Mouse (Mus musculus) liver, postnatal 0 days (tissue): ENCODE measurements around the gene Rnase2a. TPM values are rescaled to one million over a fixed set of nuclear protein-coding genes. Genes with fewer than 3 reads are reported as not detected.
"Not testable (repeated sequence)": the region's sequence is repeated elsewhere in the genome, so short reads cannot be mapped to it uniquely, and the experiment has no call there.

Experiments used
- ATAC-seq: fragments of 200-750 bp; cut with Nextera tagmentation; 2 replicates; pipeline ENCODE4 v1.8.0; 2017; ENCODE audit warnings: mild to moderate bottlenecking, moderate library complexity
- DNase-seq: peaks from one replicate; pipeline ENCODE4 v3.0.0-alpha.2; 2016
- H3K27ac ChIP-seq: fragments of 300-500 bp; sonication (generic); 2 replicates; pipeline ENCODE4 v1.5.1; 2014; ENCODE audit warnings: antibody characterized with exemption, moderate library complexity, mild to moderate bottlenecking, low read depth
- H3K27me3 ChIP-seq: fragments of 300-500 bp; sonication (generic); 2 replicates; pipeline ENCODE4 v1.6.1; 2014; ENCODE audit warnings: low read length, control low read depth, mixed read lengths; ENCODE audit not compliant: insufficient read depth
- H3K36me3 ChIP-seq: fragments of 300-500 bp; sonication (generic); replicated peaks from 2 replicates; pipeline ENCODE4 v1.6.1; 2014; ENCODE audit warnings: mild to moderate bottlenecking, control low read depth, low read length, moderate library complexity, mixed read lengths; ENCODE audit not compliant: insufficient read depth
- H3K4me1 ChIP-seq: fragments of 300-500 bp; sonication (generic); 2 replicates; pipeline ENCODE4 v1.6.1; 2014; ENCODE audit warnings: antibody characterized with exemption, mild to moderate bottlenecking, control low read depth; ENCODE audit not compliant: insufficient read depth
- H3K4me2 ChIP-seq: fragments of 300-500 bp; sonication (generic); 2 replicates; pipeline ENCODE4 v1.6.1; 2014; ENCODE audit warnings: low read depth, mild to moderate bottlenecking, low read length, moderate library complexity, mixed read lengths
- H3K4me3 ChIP-seq: fragments of 300-500 bp; sonication (generic); 2 replicates; pipeline ENCODE4 v1.5.1; 2014; ENCODE audit warnings: low read depth, low read length
- H3K9ac ChIP-seq: fragments of 300-500 bp; sonication (generic); replicated peaks from 2 replicates; pipeline ENCODE4 v1.6.1; 2014; ENCODE audit warnings: mild to moderate bottlenecking, moderate library complexity
- H3K9me3 ChIP-seq: fragments of 300-500 bp; sonication (generic); 2 replicates; pipeline ENCODE4 v1.6.1; 2016; ENCODE audit warnings: mild to moderate bottlenecking, control low read depth, low read length, mixed read lengths
- CTCF ChIP-seq: sonication (generic); IDR thresholded peaks from 2 replicates; pipeline ENCODE4 v1.5.1; 2016; ENCODE audit warnings: antibody characterized with exemption, low read depth
- EP300 ChIP-seq: IDR thresholded peaks from 2 replicates; pipeline ENCODE4 v1.6.1; 2016; ENCODE audit warnings: antibody characterized with exemption, low read depth, mild to moderate bottlenecking
- whole genome bisulfite sequencing: fragments of 180-500 bp; shearing (Covaris S2); extraction: QIAGEN DNeasy Blood & Tissue Kit; methylation state at CpG from one replicate; pipeline ENCODE4 v1.1.7; 2014; ENCODE audit not compliant: insufficient replicate concordance; 5-methylcytosine and 5-hydroxymethylcytosine counted together
- polyA plus RNA-seq: library from polyadenylated mRNA; unstranded; fragments of >200 nt; fragmentation: Nextera tagmentation; extraction: Ambion mirVana; gene quantifications from 2 replicates; pipeline ENCODE4 v1.2.1, GENCODE M21; 2015

Rnase2a gene
- polyA plus RNA-seq, 1 experiment from 2014 or later: not detected

DNA sequence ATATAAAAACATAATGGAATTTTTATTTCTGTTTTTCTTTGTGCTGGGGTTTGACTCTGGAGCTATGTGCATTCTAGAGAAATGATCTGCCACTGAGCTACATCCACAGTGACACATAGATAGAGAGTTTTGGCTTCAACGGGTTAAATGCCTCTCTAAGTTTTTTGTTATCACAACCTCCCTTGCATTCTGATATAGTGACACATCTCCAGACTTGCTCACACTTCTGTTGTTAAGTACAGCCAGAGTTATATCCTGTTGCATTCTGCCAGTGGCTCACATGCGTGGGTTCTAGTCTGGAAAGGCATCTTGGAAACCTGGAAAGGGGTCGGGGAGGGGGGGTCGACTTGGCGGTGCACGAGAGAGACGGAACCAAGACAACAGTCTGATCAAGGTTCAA, 3.8 kb upstream of the Rnase2a start:
- no peak overlapping the region for H3K9ac ChIP-seq
- H3K36me3 ChIP-seq: no peaks in the 10 kb centered on the region
- no peak overlapping the region for H3K4me2 ChIP-seq
- no peaks in the 10 kb centered on the region for H3K27me3 ChIP-seq
- no peaks in the 10 kb centered on the region for H3K9me3 ChIP-seq
- TF ChIP-seq EP300: no peak
- no peak for TF ChIP-seq CTCF
- H3K4me3 ChIP-seq: no peak overlapping the region
- DNase-seq (no peak), ATAC-seq (no peak)
- 83% methylated on average over 7 of the region's 7 CpGs for WGBS
- no peak overlapping the region for H3K27ac ChIP-seq
- no peaks in the 10 kb centered on the region for H3K4me1 ChIP-seq

DNA sequence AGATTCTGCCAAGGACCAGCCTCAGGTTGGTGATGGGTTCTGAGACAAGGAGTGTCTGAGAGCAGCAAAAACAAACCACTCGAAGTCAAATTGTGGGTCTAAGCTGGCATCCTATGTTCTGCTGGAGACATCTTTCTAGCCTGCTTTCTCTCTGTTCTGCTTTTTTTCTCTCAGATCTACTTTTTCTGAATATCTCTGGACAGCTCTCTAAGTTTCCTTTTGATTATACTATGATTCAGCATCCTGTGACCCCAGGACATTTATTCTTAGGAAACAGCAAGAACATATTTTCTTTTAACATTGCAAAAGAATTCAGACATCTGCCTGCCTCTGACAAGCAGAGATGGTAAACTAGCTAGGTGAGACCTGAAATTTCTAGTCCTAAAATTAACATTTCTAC, 2.3 kb downstream of the Rnase2a start:
- H3K27me3 ChIP-seq: no peaks in the 10 kb centered on the region
- H3K4me1 ChIP-seq: no peaks in the 10 kb centered on the region
- no peak overlapping the region for H3K4me3 ChIP-seq
- H3K27ac ChIP-seq: no peak overlapping the region
- ATAC-seq (no peak), DNase-seq (no peak)
- H3K4me2 ChIP-seq: no peak overlapping the region
- H3K9me3 ChIP-seq: no peaks in the 10 kb centered on the region
- H3K36me3 ChIP-seq: no peaks in the 10 kb centered on the region
- no peak for TF ChIP-seq CTCF
- TF ChIP-seq EP300: no peak
- H3K9ac ChIP-seq: no peak overlapping the region
- 58% methylated on average over 1 of the region's 1 CpGs for WGBS

- H3K36me3 ChIP-seq, DNase-seq, H3K9ac ChIP-seq, ATAC-seq, H3K27ac ChIP-seq, H3K27me3 ChIP-seq, H3K9me3 ChIP-seq, H3K4me1 ChIP-seq, H3K4me3 ChIP-seq, H3K4me2 ChIP-seq: not testable (repeated sequence)
Measured at GRCm38 (mm10) chr14:51252206-51252605, 3.7 kb downstream of the Rnase2a start.

GRCm38 (mm10) chr14:51250348-51250747, 5.6 kb downstream of the Rnase2a start:
- WGBS: 53% methylated on average over 3 of the region's 3 CpGs
- Histone ChIP-seq H3K36me3 (no peaks in the 10 kb centered on the region), H3K4me2 (no peak overlapping the region), H3K9me3 (no peaks in the 10 kb centered on the region), H3K4me3 (no peak overlapping the region), H3K27ac (no peak overlapping the region), H3K9ac (no peak overlapping the region), H3K27me3 (no peaks in the 10 kb centered on the region), H3K4me1 (no peaks in the 10 kb centered on the region)
- no peak for DNase-seq
- ATAC-seq: no peak
- no peak for TF ChIP-seq EP300
- TF ChIP-seq CTCF: no peak

GRCm38 (mm10) chr14:51247736-51248135, 8.2 kb downstream of the Rnase2a start:
- Histone ChIP-seq H3K27me3 (no peaks in the 10 kb centered on the region), H3K4me1 (no peaks in the 10 kb centered on the region), H3K4me2 (no peak overlapping the region), H3K9me3 (no peaks in the 10 kb centered on the region), H3K36me3 (no peaks in the 10 kb centered on the region), H3K9ac (no peak overlapping the region), H3K27ac (no peak overlapping the region), H3K4me3 (no peak overlapping the region)
- WGBS: 88% methylated on average over 1 of the region's 1 CpGs
- ATAC-seq (no peak), DNase-seq (no peak)
- TF ChIP-seq CTCF (no peak), EP300 (no peak)

DNA sequence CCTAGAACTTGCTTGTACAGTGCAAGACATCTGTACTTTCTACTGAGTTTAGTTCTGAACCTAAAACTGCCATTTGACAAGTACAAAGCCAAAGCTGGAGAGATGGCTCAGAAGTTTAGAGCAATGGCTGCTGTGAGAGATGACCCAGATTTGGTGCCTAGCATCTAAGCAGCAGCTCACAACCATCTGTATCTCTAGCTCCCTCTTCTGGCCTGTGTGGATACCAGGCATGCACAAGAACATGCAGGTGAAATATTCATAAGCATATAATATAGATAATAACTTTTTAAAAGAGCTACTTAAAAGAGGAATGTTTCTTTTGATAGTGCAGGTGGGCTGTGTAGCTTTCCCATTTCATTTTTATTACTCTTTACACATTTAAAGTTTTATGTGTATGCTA, 15.0 kb downstream of the Rnase2a start:
- H3K4me2 ChIP-seq: no peak overlapping the region
- H3K9ac ChIP-seq: no peak overlapping the region
- no peaks in the 10 kb centered on the region for H3K27me3 ChIP-seq
- H3K4me1 ChIP-seq: no peaks in the 10 kb centered on the region
- H3K27ac ChIP-seq: no peak overlapping the region
- H3K4me3 ChIP-seq: no peak overlapping the region
- ATAC-seq: no peak
- H3K36me3 ChIP-seq: no peaks in the 10 kb centered on the region
- peak; percentile 77 for TF ChIP-seq CTCF
- TF ChIP-seq EP300: no peak
- DNase-seq: no peak
- no peaks in the 10 kb centered on the region for H3K9me3 ChIP-seq

- not testable (repeated sequence) for H3K27ac ChIP-seq, H3K27me3 ChIP-seq, H3K4me1 ChIP-seq, H3K9ac ChIP-seq, H3K9me3 ChIP-seq, DNase-seq, ATAC-seq, H3K4me2 ChIP-seq, H3K4me3 ChIP-seq, H3K36me3 ChIP-seq
- 21% methylated on average over 1 of the region's 1 CpGs for WGBS
Measured at GRCm38 (mm10) chr14:51237488-51237887, 18.4 kb downstream of the Rnase2a start.

GRCm38 (mm10) chr14:51229657-51230056, 26.3 kb downstream of the Rnase2a start:
- not testable (repeated sequence) for H3K36me3 ChIP-seq, H3K27ac ChIP-seq, H3K27me3 ChIP-seq, H3K9me3 ChIP-seq, H3K4me2 ChIP-seq, H3K4me3 ChIP-seq, H3K4me1 ChIP-seq, ATAC-seq, H3K9ac ChIP-seq, DNase-seq
- 38% methylated on average over 4 of the region's 4 CpGs for WGBS

DNA sequence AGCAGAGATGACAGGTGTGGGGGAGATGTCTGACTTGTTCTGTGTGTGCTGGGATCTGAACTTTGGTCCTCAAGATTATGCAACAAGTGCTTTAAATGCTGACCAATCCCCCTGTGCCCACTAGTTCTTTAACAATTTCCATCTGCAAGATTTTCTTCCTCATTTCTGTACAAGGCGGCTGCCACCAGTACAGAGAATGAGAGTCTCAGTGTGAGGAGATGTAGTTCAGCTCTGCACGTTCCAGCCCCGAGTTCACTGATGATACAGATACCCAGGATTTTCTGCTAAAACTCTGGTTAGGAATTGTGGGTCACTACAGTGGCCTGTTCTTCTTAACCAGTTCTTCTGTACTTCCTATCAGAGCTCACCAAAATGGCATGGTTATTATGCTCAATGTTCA, 35.8 kb downstream of the Rnase2a start:
- ATAC-seq, H3K4me3 ChIP-seq, DNase-seq, H3K27me3 ChIP-seq, H3K9me3 ChIP-seq, H3K4me1 ChIP-seq, H3K4me2 ChIP-seq, H3K27ac ChIP-seq, H3K36me3 ChIP-seq, H3K9ac ChIP-seq: not testable (repeated sequence)
- 62% methylated on average over 3 of the region's 3 CpGs for WGBS
